Mouse (Mus musculus) right cerebral cortex, postnatal 36 days (tissue): ENCODE measurements at regions not wholly inside any gene's neighbourhood (a gene's known extent, or its start where the extent isn't known, plus 50 kb on each side); places are given as distances from the start of the nearest gene placed in this dataset.
A peak's percentile ranks its signal among the peaks of the same experiment; 100 is the strongest.

ENCODE experiments used
- DNase-seq, 2 experiments: peaks; one replicate each; pipeline ENCODE4 v3.0.0; 2022; ENCODE audit warnings: low spot score in 2 of 2, mixed read lengths in 1 of 2

- DNase-seq = no peak
Measured at GRCm38 (mm10) chr15:87365712-87366361, 178.3 kb upstream of the Fam19a5 start.

- DNase-seq = no peak
Measured at GRCm38 (mm10) chr15:87367381-87367780, 176.7 kb upstream of the Fam19a5 start.

- no peak for DNase-seq
Measured at GRCm38 (mm10) chr15:87369381-87369780, 174.7 kb upstream of the Fam19a5 start.

GRCm38 (mm10) chr15:87369836-87370235, 174.3 kb upstream of the Fam19a5 start:
- no peak for DNase-seq

GRCm38 (mm10) chr15:87370761-87371160, 173.3 kb upstream of the Fam19a5 start:
- no peak for DNase-seq

- peak; percentile 9 to 20 for DNase-seq
Measured at GRCm38 (mm10) chr15:87374670-87375069, 169.4 kb upstream of the Fam19a5 start.

- DNase-seq = no peak
Measured at GRCm38 (mm10) chr15:87375596-87376194, 168.4 kb upstream of the Fam19a5 start.

- DNase-seq = no peak
Measured at GRCm38 (mm10) chr15:87383551-87384265, 160.4 kb upstream of the Fam19a5 start.

GRCm38 (mm10) chr15:87384279-87385066, 159.6 kb upstream of the Fam19a5 start:
- DNase-seq = no peak

- DNase-seq = no peak
Measured at GRCm38 (mm10) chr15:87386513-87386983, 157.6 kb upstream of the Fam19a5 start.

GRCm38 (mm10) chr15:87391395-87391794, 152.7 kb upstream of the Fam19a5 start:
- DNase-seq = no peak

GRCm38 (mm10) chr15:87398396-87398795, 145.7 kb upstream of the Fam19a5 start:
- no peak for DNase-seq

GRCm38 (mm10) chr15:87405689-87406088, 138.4 kb upstream of the Fam19a5 start:
- DNase-seq = peak; percentile 50 to 76

GRCm38 (mm10) chr15:87411978-87412377, 132.1 kb upstream of the Fam19a5 start:
- DNase-seq = no peak

- DNase-seq = no peak
Measured at GRCm38 (mm10) chr15:87415996-87416395, 128.1 kb upstream of the Fam19a5 start.

GRCm38 (mm10) chr15:87421743-87422142, 122.4 kb upstream of the Fam19a5 start:
- peak in 1 of 2 experiments; percentile 25 for DNase-seq

- no peak for DNase-seq
Measured at GRCm38 (mm10) chr15:87433306-87433705, 110.8 kb upstream of the Fam19a5 start.

- DNase-seq = no peak
Measured at GRCm38 (mm10) chr15:87433901-87434300, 110.2 kb upstream of the Fam19a5 start.

- DNase-seq = no peak
Measured at GRCm38 (mm10) chr15:87435566-87435965, 108.5 kb upstream of the Fam19a5 start.

GRCm38 (mm10) chr15:87437611-87438010, 106.5 kb upstream of the Fam19a5 start:
- DNase-seq = peak in 1 of 2 experiments; percentile 56

- no peak for DNase-seq
Measured at GRCm38 (mm10) chr15:87458932-87459331, 85.2 kb upstream of the Fam19a5 start.

- DNase-seq = no peak
Measured at GRCm38 (mm10) chr15:87476247-87476646, 67.9 kb upstream of the Fam19a5 start.
